9 mouse cellular contexts compared by ENCODE assay signal in the genomic region with DNA sequence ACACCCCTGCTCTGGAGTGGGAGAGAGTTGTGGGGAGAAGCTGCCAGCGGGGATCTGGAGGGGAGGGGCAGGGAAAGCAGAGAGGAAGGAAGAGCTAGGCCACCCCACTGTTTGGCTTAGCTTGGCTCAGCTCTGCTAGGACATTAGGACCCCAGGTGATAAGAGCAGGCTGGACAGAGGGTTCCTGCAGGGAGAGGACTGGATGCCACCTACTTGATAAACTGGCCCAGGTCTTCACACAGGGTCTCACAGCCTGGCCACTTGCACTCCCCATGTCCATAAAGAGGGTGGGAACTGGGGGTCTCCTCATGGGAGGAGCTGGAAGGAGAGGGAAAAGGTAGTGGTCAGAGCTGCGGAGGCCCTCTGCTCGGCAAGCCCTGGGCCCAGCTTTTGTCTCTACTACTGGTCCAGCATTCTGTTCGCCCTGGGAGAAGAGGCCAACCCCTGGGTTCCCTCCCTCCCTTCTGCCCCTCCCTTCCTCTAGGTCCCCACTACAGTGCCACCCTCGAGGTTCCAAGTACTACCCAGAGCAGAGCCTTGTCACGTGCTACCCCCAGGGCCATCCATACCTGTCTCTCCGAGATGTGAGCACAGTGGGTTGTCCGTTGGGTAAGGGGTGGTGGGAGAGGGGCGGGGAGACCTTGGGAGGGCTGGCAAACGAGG. TPM values are rescaled to one million over a fixed set of nuclear protein-coding genes. Genes with fewer than 3 reads are reported as not detected.
DNase-seq lines count a peak whose midpoint lies in the region; ATAC-seq and TF ChIP-seq lines count a peak whose summit lies in the region.
"Had no signal": no experiment of that assay in that cellular context is flagged by ENCODE, and none has a peak within 500 bp of the region (broad histone marks: within the 10 kb centered on the region; RNA-seq: fewer than 3 reads in every experiment).

No protein-coding gene starts in this region.

- ATAC-seq in embryonic facial prominence, embryonic 14.5 days (ENCODE audit: low read depth), result no peak
- peak; percentile 31 for ATAC-seq in hindbrain, embryonic 14.5 days (ENCODE audit: low FRiP score)
- peak; percentile 0; the same call in 1 of the 2 replicates for ATAC-seq in neural tube, embryonic 11.5 days (ENCODE audit: insufficient read depth, low FRiP score, low TSS enrichment)
- ATAC-seq in erythroblast, adult 5-6 weeks (replicated peaks; ENCODE audit: low FRiP score, poor library complexity, severe bottlenecking), result no peak
- no peak for ATAC-seq in CD4-positive, CD25-positive, alpha-beta regulatory T cell, adult 4 months

- intact Hi-C loops in left cerebral cortex, adult 2 months (cut with DNase I), result loop anchor here (10.0 kb wide), 1 partner anchor 457 kb away; no protein-coding TSS in a partner anchor
- intact Hi-C loops in left cerebral cortex, postnatal 10 days (cut with DNase I), result loop anchor here (5.0 kb wide), 1 partner anchor 169 kb away; no protein-coding TSS in a partner anchor

- no peak for TF ChIP-seq CTCF in left cerebral cortex, adult 2 months (IDR thresholded peaks at IDR 0.05)

- peak overlapping the region; percentile 38; the same call in 1 of the 2 replicates for H3K9ac ChIP-seq in embryonic facial prominence, embryonic 14.5 days (ENCODE audit: low read depth, low read length)
- peak overlapping the region; percentile 65 for H3K9ac ChIP-seq in hindbrain, embryonic 14.5 days
- H3K9ac ChIP-seq in neural tube, embryonic 11.5 days (ENCODE audit: low read length), result peak overlapping the region; percentile 50

- peak overlapping the region; percentile 93 for H3K27ac ChIP-seq in left cerebral cortex, adult 2 months
- H3K27ac ChIP-seq in embryonic facial prominence, embryonic 14.5 days (replicated peaks; ENCODE audit: low read depth, low read length), result peak overlapping the region; percentile 34; the same call in 1 of the 2 replicates
- peak overlapping the region; percentile 73 for H3K27ac ChIP-seq in hindbrain, embryonic 14.5 days
- peak overlapping the region; percentile 68 for H3K27ac ChIP-seq in neural tube, embryonic 11.5 days (ENCODE audit: low read depth, low read length)

- peaks cover 45% of the 10 kb centered on the region for H3K4me1 ChIP-seq in embryonic facial prominence, embryonic 14.5 days (ENCODE audit: control insufficient read depth, insufficient read depth, low read length)
- H3K4me1 ChIP-seq in hindbrain, embryonic 14.5 days (replicated peaks; ENCODE audit: control insufficient read depth, insufficient read depth, low read length), result peaks cover 43% of the 10 kb centered on the region
- H3K4me1 ChIP-seq in neural tube, embryonic 11.5 days (ENCODE audit: control insufficient read depth, insufficient read depth, low read length), result peaks cover 51% of the 10 kb centered on the region

- peaks cover 50% of the 10 kb centered on the region for H3K36me3 ChIP-seq in embryonic facial prominence, embryonic 14.5 days (ENCODE audit: control insufficient read depth, insufficient read depth, low read length)
- peaks cover 16% of the 10 kb centered on the region for H3K36me3 ChIP-seq in hindbrain, embryonic 14.5 days (replicated peaks; ENCODE audit: control insufficient read depth, insufficient read depth)
- H3K36me3 ChIP-seq in neural tube, embryonic 11.5 days (ENCODE audit: control insufficient read depth, insufficient read depth, low read length), result peaks cover 6% of the 10 kb centered on the region

- DNase-seq in left cerebral cortex, adult 2 months (ENCODE audit: extremely low spot score in 1 of 2, low spot score in 2 of 2), result no peak
- DNase-seq in left cerebral cortex, postnatal 10 days (ENCODE audit: extremely low spot score in 1 of 2, low spot score in 2 of 2), result no peak
- no peak for DNase-seq in embryonic facial prominence, embryonic 14.5 days (ENCODE audit: low spot score)
- no peak for DNase-seq in hindbrain, embryonic 14.5 days (ENCODE audit: low spot score)
- peak; percentile 45 for DNase-seq in neural tube, embryonic 11.5 days (ENCODE audit: low spot score)
- DNase-seq: kidney, postnatal 36 days had no signal

- H3K27me3 ChIP-seq in embryonic facial prominence, embryonic 14.5 days (replicated peaks; ENCODE audit: control insufficient read depth, insufficient read depth, low read length), result no peaks in the 10 kb centered on the region
- H3K27me3 ChIP-seq in hindbrain, embryonic 14.5 days (ENCODE audit: control insufficient read depth, insufficient read depth, low read length), result no peaks in the 10 kb centered on the region
- no peaks in the 10 kb centered on the region for H3K27me3 ChIP-seq in neural tube, embryonic 11.5 days (ENCODE audit: control insufficient read depth, insufficient read depth, low read length)

- H3K9me3 ChIP-seq in embryonic facial prominence, embryonic 14.5 days (ENCODE audit: control insufficient read depth, low read length), result no peaks in the 10 kb centered on the region
- H3K9me3 ChIP-seq in hindbrain, embryonic 14.5 days (ENCODE audit: control insufficient read depth, low read length), result no peaks in the 10 kb centered on the region
- no peaks in the 10 kb centered on the region for H3K9me3 ChIP-seq in neural tube, embryonic 11.5 days (ENCODE audit: control insufficient read depth, low read length)
- H3K9me3 ChIP-seq: megakaryocyte, embryonic 14.5 days had no signal

- 35% methylated on average over 10 of the region's 10 CpGs for WGBS in embryonic facial prominence, embryonic 14.5 days
- 14% methylated on average over 10 of the region's 10 CpGs for WGBS in hindbrain, embryonic 14.5 days
- 17% methylated on average over 10 of the region's 10 CpGs for WGBS in neural tube, embryonic 11.5 days

- H3K4me2 ChIP-seq in embryonic facial prominence, embryonic 14.5 days (ENCODE audit: low read depth, low read length), result peak overlapping the region; percentile 51
- peak overlapping the region; percentile 77 for H3K4me2 ChIP-seq in hindbrain, embryonic 14.5 days (replicated peaks)
- H3K4me2 ChIP-seq in neural tube, embryonic 11.5 days (ENCODE audit: low read depth), result 0 out of 2 replicates have a peak overlapping the region, but pooled peaks have one; percentile 3

- peak overlapping the region; percentile 73 for H3K4me3 ChIP-seq in left cerebral cortex, adult 2 months
- peak overlapping the region; percentile 26; the same call in 1 of the 2 replicates for H3K4me3 ChIP-seq in embryonic facial prominence, embryonic 14.5 days (ENCODE audit: low read depth, low read length)
- H3K4me3 ChIP-seq in hindbrain, embryonic 14.5 days (replicated peaks; ENCODE audit: low read length), result peak overlapping the region; percentile 39
- no peak overlapping the region for H3K4me3 ChIP-seq in neural tube, embryonic 11.5 days (ENCODE audit: low read depth, low read length)
- H3K4me3 ChIP-seq: megakaryocyte, embryonic 14.5 days had no signal

RNA-seq across cellular contexts. Expression of gene Mdfi, which starts 43.4 kb away (rescaled TPM):
- under 1 TPM in 1 of 2 experiments, not detected in 1; 0.48 TPM for total RNA-seq in left cerebral cortex, adult 2 months (2021)
- 1 to 10 TPM; 1.5 to 1.7 TPM for total RNA-seq in left cerebral cortex, postnatal 10 days (2021)
- polyA plus RNA-seq in embryonic facial prominence, embryonic 14.5 days (2014; fragmentation: Nextera tagmentation; extraction: Ambion mirVana), result 54.5 and 64.6 TPM in 2 replicates
- 7.5 and 7.7 TPM in 2 replicates for polyA plus RNA-seq in hindbrain, embryonic 14.5 days (2014; fragmentation: Nextera tagmentation; extraction: Ambion mirVana)
- polyA plus RNA-seq in neural tube, embryonic 11.5 days (2014; fragmentation: Nextera tagmentation; extraction: Ambion mirVana), result 43.4 and 50.3 TPM in 2 replicates
- total RNA-seq in erythroblast, adult 5-6 weeks (2015; ENCODE audit: low replicate concordance), result not detected in 2 replicates
- not detected in 2 replicates for total RNA-seq in erythroblast, adult 5-6 weeks (2017; ENCODE audit: low replicate concordance)
- not detected for polyA plus RNA-seq in CD4-positive, CD25-positive, alpha-beta regulatory T cell, adult 4 months (2017; shearing (Covaris generic))

RNA-seq across cellular contexts. Expression of gene Foxp4, which starts 46.6 kb away (rescaled TPM):
- total RNA-seq in left cerebral cortex, adult 2 months (2021), result 10 to 100 TPM; 43.1 to 50.6 TPM
- 10 to 100 TPM; 52.3 to 53.9 TPM for total RNA-seq in left cerebral cortex, postnatal 10 days (2021)
- polyA plus RNA-seq in embryonic facial prominence, embryonic 14.5 days (2014; fragmentation: Nextera tagmentation; extraction: Ambion mirVana), result 21.0 and 22.7 TPM in 2 replicates
- 34.3 and 35.1 TPM in 2 replicates for polyA plus RNA-seq in hindbrain, embryonic 14.5 days (2014; fragmentation: Nextera tagmentation; extraction: Ambion mirVana)
- 34.5 and 35.8 TPM in 2 replicates for polyA plus RNA-seq in neural tube, embryonic 11.5 days (2014; fragmentation: Nextera tagmentation; extraction: Ambion mirVana)
- 1.2 and 4.0 TPM in 2 replicates for total RNA-seq in erythroblast, adult 5-6 weeks (2015; ENCODE audit: low replicate concordance)
- 0.51 and 0.70 TPM in 2 replicates for total RNA-seq in erythroblast, adult 5-6 weeks (2017; ENCODE audit: low replicate concordance)
- 1 to 10 TPM; 2.1 to 4.4 TPM for polyA plus RNA-seq in CD4-positive, CD25-positive, alpha-beta regulatory T cell, adult 4 months (2017; shearing (Covaris generic))

Comparison
In these comparisons a context has a peak if more than half of its experiments do, and no peak if none do; other contexts are left out.
1. H3K27ac ChIP-seq: peak in every context shown above with its lines; median percentile 93 in left cerebral cortex, adult 2 months; 73 in hindbrain, embryonic 14.5 days; 68 in neural tube, embryonic 11.5 days; 34 in embryonic facial prominence, embryonic 14.5 days.
2. ATAC-seq: peak in hindbrain, embryonic 14.5 days (single experiment) and neural tube, embryonic 11.5 days (single experiment); none in embryonic facial prominence, embryonic 14.5 days (single experiment), erythroblast, adult 5-6 weeks (single experiment) and CD4-positive, CD25-positive, alpha-beta regulatory T cell, adult 4 months (single experiment).
3. H3K4me2 ChIP-seq: peak in every context shown above with its lines; median percentile 77 in hindbrain, embryonic 14.5 days; 51 in embryonic facial prominence, embryonic 14.5 days; 3 in neural tube, embryonic 11.5 days.
4. Peak in every context shown above with its lines, with median percentiles within 50 percentile points of each other: H3K9ac ChIP-seq.